Mouse (Mus musculus) layer of hippocampus, postnatal 10 days (tissue): ENCODE measurements around the gene Exoc2. TPM values are rescaled to one million over a fixed set of nuclear protein-coding genes. Genes with fewer than 3 reads are reported as not detected.

Experiments used
- DNase-seq, 2 experiments: peaks; one replicate each; pipeline ENCODE4 v3.0.0; 2021; ENCODE audit warnings: low spot score in 2 of 2
- total RNA-seq, 2 experiments: library from RNA; stranded (reverse); gene quantifications; 2 replicates each; pipeline ENCODE4 v1.2.3; 2021

The Exoc2 gene
- total RNA-seq, 2 experiments from 2014 or later, result 46.3 to 46.4 TPM

- no peak for DNase-seq
Observed at GRCm38 (mm10) chr13:30901387-30902041, 72.4 kb downstream of the Exoc2 start.

GRCm38 (mm10) chr13:30894015-30894634 is 79.8 kb downstream of the Exoc2 start:
- DNase-seq, result no peak

- DNase-seq, result no peak
Observed at GRCm38 (mm10) chr13:30892315-30892714, 81.6 kb downstream of the Exoc2 start.

DNA sequence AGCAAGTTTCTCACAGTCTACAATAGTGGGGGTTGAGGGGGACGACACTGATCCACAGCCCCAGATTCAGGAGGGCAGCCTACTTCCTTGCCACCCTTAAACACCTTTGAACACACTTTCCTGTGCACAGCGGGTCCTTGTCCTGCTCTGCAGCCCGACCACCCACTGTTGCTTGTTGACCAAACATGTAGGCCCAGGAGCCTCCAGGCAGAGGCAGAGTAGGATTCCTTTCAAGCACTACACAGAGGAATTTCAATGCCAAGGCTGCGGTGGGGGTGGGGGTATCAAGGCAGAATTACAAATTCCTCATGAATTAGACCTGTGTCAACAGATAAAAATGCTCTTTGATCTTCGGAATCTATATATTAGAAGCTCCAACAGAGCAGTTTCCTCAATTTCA is 82.7 kb downstream of the Exoc2 start:
- no peak for DNase-seq

- DNase-seq, result peak; percentile 76 to 77
Observed at GRCm38 (mm10) chr13:30888480-30888879, 85.4 kb downstream of the Exoc2 start.

GRCm38 (mm10) chr13:30880310-30880709 is 93.6 kb downstream of the Exoc2 start:
- DNase-seq, result no peak

DNA sequence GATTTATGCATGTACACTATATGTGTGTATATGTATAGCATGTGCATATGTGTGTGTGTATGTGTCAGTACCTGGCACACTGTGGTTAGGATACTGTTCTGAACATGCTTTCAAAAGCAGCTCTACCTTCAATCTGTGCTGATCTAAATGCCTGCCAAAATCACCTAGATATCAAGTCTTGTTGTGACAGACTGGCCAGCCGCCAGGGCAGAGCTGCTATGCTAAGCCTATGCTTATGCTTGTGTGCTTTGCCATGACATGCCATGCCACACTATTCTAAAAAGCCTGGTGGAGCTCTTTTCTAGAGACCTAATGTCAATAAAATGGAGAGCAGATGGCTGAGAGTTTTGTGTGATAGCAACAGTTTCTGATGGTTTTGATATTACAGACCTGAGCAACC is 94.0 kb downstream of the Exoc2 start:
- DNase-seq, result no peak

DNA sequence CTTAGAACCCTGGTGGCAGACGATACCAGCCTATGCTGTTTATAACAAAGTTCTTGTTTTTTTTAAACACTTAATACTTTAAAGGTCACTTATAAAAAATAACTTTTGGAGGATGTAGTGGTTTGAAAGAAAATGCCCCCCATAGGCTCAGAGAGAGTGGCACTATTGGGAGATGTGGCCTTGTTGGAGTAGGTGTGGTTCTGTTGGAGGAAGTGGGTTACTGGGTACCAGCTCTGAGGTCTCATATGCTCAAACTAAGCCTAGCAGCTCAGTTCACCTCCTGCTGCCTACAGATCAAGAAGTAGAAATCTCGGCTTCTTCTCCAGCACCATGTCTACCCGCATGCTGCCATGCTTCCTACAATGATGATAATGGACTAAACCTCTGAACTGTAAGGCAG is 98.1 kb downstream of the Exoc2 start:
- no peak for DNase-seq

- DNase-seq, result no peak
Observed at GRCm38 (mm10) chr13:30873472-30873871, 100.4 kb downstream of the Exoc2 start.

DNA sequence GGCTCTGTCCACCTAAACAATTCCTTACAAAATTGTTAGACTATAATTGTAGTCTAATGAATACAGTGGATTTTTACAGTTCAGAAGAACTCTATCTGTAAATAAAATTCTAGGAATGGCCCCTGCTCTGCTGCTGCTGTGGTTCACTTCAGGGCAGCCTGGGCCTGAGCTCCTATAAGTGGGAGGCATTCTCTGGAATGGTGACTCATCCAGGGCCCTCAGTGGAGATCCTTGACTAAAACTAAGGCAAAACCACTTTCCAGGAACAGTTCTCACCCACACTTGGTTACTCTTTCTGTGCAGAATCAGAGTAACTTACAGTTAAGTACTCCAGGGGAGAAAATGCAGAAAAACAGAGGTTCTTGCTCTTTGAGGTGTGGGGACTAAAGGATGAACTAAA is 108.4 kb downstream of the Exoc2 start:
- DNase-seq, result no peak

GRCm38 (mm10) chr13:30864042-30864441 is 109.9 kb downstream of the Exoc2 start:
- no peak for DNase-seq

- DNase-seq, result no peak
Observed at GRCm38 (mm10) chr13:30858421-30858820, 115.5 kb downstream of the Exoc2 start.

- no peak for DNase-seq
Observed at GRCm38 (mm10) chr13:30850736-30851135, 123.2 kb downstream of the Exoc2 start.

DNA sequence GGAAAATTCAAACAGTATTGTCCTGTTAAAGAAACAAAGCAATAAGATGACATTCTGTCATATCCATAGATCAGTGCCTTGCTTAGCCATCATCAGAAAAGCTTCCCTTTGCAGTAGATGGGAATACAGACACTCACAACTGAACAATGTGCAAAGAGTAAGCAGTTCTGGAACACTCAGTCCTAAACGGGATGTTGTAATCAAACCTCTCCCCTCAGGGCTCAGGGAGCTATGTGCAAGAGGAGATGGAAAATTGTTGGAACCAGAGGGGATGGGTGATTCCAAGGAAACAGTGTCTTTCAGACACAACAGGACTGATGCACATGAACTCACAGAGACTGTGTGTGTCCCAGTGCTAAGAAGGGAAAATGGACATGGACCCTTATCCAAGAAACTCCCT is 125.9 kb downstream of the Exoc2 start:
- no peak for DNase-seq

GRCm38 (mm10) chr13:30846506-30846905 is 127.4 kb downstream of the Exoc2 start:
- DNase-seq, result no peak

GRCm38 (mm10) chr13:30843049-30843448 is 130.8 kb downstream of the Exoc2 start:
- no peak for DNase-seq

GRCm38 (mm10) chr13:30841843-30842242 is 132.1 kb downstream of the Exoc2 start:
- DNase-seq, result no peak

DNA sequence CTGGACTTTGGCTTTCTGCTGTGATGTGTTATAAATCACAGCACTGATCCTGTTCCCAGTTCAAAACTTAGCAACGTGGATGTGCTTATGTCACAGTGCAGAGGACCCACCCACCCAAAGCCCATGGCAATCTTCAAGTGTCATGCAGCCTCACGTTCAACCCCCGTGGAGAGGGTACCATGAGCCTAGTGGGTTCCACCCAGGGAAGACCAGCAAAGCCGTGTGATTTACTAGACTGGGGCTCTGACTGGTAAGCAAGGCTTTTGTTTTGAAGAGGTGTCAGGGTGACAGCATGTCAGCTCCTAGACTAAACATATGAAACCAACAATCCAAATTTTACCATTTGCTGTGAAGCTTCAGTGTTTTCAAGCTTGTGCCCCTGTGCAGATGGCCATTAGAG is 132.6 kb downstream of the Exoc2 start:
- no peak for DNase-seq

- no peak for DNase-seq
Observed at GRCm38 (mm10) chr13:30840700-30841099, 133.2 kb downstream of the Exoc2 start.

GRCm38 (mm10) chr13:30836342-30836741 is 137.6 kb downstream of the Exoc2 start:
- no peak for DNase-seq

- DNase-seq, result no peak
Observed at GRCm38 (mm10) chr13:30834859-30835258, 139.0 kb downstream of the Exoc2 start.

DNA sequence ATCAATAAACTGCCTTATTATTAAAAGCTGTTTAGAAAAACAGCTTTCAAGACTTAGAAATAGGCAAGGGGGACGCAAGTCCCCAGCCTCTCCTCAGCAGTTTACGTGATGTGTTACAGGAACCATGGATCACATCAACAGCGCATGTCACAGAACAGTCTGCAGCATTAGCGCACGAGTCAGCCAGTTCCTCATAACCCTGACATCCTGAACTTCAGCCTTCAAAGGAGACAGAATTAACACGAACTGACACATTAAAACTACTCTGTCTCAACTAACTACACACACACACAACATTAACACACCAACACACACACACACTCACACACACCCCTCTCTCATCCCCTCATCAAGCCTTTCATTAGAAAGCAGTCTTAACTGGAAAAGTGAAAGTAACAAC is 139.5 kb downstream of the Exoc2 start:
- no peak for DNase-seq

DNA sequence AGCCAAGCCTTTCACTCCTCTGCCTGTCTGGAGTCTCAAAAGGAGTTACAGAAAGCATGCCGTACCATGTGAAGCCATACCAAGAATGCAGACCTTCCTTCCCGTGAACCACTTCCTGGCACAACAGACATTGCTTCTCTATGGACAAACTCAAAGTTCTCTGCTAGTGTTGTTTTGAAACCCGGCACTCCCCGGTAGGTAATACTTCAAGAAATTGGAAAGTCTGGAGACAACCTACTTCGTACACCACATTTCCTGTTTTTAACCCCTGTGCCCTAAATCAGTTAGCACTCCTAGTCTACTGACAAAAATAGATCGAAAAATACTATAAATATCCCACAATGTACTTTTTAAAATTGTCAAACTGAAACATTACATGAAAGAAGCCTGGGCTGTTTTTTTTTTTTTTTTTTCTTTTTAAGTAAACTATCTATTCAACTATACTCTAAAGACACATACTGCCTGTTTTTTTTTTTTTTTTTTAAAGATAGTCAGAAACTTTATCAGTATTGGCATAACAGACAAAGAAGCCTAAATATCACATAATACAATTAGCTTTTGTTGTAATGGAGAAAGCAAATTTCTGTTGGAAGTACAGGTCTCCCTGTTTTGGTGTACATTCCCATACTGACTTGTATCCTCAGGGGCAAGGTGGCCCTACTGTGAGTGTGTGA is 140.3 kb downstream of the Exoc2 start:
- DNase-seq, result no peak
